Mouse (Mus musculus) embryonic facial prominence, embryonic 14.5 days (tissue): ENCODE results near the gene Akap13. TPM values are rescaled to one million over a fixed set of nuclear protein-coding genes. Genes with fewer than 3 reads are reported as not detected.
A peak's percentile ranks its signal among the peaks of the same experiment; 100 is the strongest.

Experiments
- ATAC-seq: fragments of 200-750 bp; cut with Nextera tagmentation; 2 replicates; pipeline ENCODE4 v1.8.0; 2017; ENCODE audit warnings: low read depth, moderate number of reproducible peaks, moderate TSS enrichment
- DNase-seq: peaks from one replicate; pipeline ENCODE4 v3.0.0-alpha.2; 2015; ENCODE audit warnings: low spot score
- H3K27ac ChIP-seq: fragments of 300-500 bp; sonication (generic); replicated peaks from 2 replicates; pipeline ENCODE4 v1.5.1; 2014; ENCODE audit warnings: low read depth, mild to moderate bottlenecking, low read length, moderate library complexity
- H3K27me3 ChIP-seq: fragments of 300-500 bp; sonication (generic); replicated peaks from 2 replicates; pipeline ENCODE4 v1.6.1; 2014; ENCODE audit warnings: low read length; ENCODE audit not compliant: control insufficient read depth, insufficient read depth
- H3K36me3 ChIP-seq: fragments of 300-500 bp; sonication (generic); 2 replicates; pipeline ENCODE4 v1.6.1; 2014; ENCODE audit warnings: low read length, mixed read lengths; ENCODE audit not compliant: control insufficient read depth, insufficient read depth
- H3K4me1 ChIP-seq: fragments of 300-500 bp; sonication (generic); 2 replicates; pipeline ENCODE4 v1.6.1; 2014; ENCODE audit warnings: antibody characterized with exemption, low read length; ENCODE audit not compliant: control insufficient read depth, insufficient read depth
- H3K4me2 ChIP-seq: fragments of 300-500 bp; sonication (generic); 2 replicates; pipeline ENCODE4 v1.6.1; 2014; ENCODE audit warnings: low read depth, mild to moderate bottlenecking, low read length, moderate library complexity, mixed read lengths
- H3K4me3 ChIP-seq: fragments of 300-500 bp; sonication (generic); 2 replicates; pipeline ENCODE4 v1.5.1; 2014; ENCODE audit warnings: low read depth, mild to moderate bottlenecking, low read length
- H3K9ac ChIP-seq: fragments of 300-500 bp; sonication (generic); 2 replicates; pipeline ENCODE4 v1.6.1; 2014; ENCODE audit warnings: low read depth, mild to moderate bottlenecking, low read length, moderate library complexity, mixed read lengths
- H3K9me3 ChIP-seq: fragments of 300-500 bp; sonication (generic); 2 replicates; pipeline ENCODE4 v1.6.1; 2016; ENCODE audit warnings: low read length; ENCODE audit not compliant: control insufficient read depth
- WGBS: fragments of 180-500 bp; shearing (Covaris S2); extraction: QIAGEN DNeasy Blood & Tissue Kit; methylation state at CpG from one replicate; pipeline ENCODE4 v1.1.7; 2014; 5-methylcytosine and 5-hydroxymethylcytosine counted together
- polyA plus RNA-seq: library from polyadenylated mRNA; unstranded; fragments of >200 nt; fragmentation: Nextera tagmentation; extraction: Ambion mirVana; gene quantifications from 2 replicates; pipeline ENCODE4 v1.2.1, GENCODE M21; 2014

The Akap13 gene
- polyA plus RNA-seq, 1 experiment from 2014 or later = 57.3 TPM

GRCm38 (mm10) chr7:75553002-75553666 lies 97.8 kb downstream of the Akap13 start:
- no peaks in the 10 kb centered on the region for H3K27me3 ChIP-seq
- no peak overlapping the region for H3K4me3 ChIP-seq
- H3K9ac ChIP-seq = no peak overlapping the region
- H3K9me3 ChIP-seq = no peaks in the 10 kb centered on the region
- no peak overlapping the region for H3K27ac ChIP-seq
- no peaks in the 10 kb centered on the region for H3K36me3 ChIP-seq
- peaks cover 20% of the 10 kb centered on the region for H3K4me1 ChIP-seq
- WGBS = 65% methylated on average over 8 of the region's 8 CpGs
- ATAC-seq (no peak), DNase-seq (no peak)
- H3K4me2 ChIP-seq = no peak overlapping the region

GRCm38 (mm10) chr7:75553667-75554045 lies 98.3 kb downstream of the Akap13 start:
- no peaks in the 10 kb centered on the region for H3K27me3 ChIP-seq
- H3K4me1 ChIP-seq = peaks cover 25% of the 10 kb centered on the region
- no peaks in the 10 kb centered on the region for H3K36me3 ChIP-seq
- DNase-seq (no peak), ATAC-seq (no peak)
- no peak overlapping the region for H3K27ac ChIP-seq
- no peak overlapping the region for H3K4me3 ChIP-seq
- no peak overlapping the region for H3K4me2 ChIP-seq
- H3K9me3 ChIP-seq = no peaks in the 10 kb centered on the region
- no peak overlapping the region for H3K9ac ChIP-seq

GRCm38 (mm10) chr7:75554065-75554464 lies 98.7 kb downstream of the Akap13 start:
- no peak overlapping the region for H3K9ac ChIP-seq
- H3K4me2 ChIP-seq = no peak overlapping the region
- DNase-seq = peak; percentile 43
- H3K9me3 ChIP-seq = no peaks in the 10 kb centered on the region
- ATAC-seq = peak; percentile 9; the same call in 1 of the 2 replicates
- peaks cover 29% of the 10 kb centered on the region for H3K4me1 ChIP-seq
- H3K27me3 ChIP-seq = no peaks in the 10 kb centered on the region
- H3K4me3 ChIP-seq = no peak overlapping the region
- no peaks in the 10 kb centered on the region for H3K36me3 ChIP-seq
- H3K27ac ChIP-seq = no peak overlapping the region

GRCm38 (mm10) chr7:75555940-75556339 lies 100.6 kb downstream of the Akap13 start:
- WGBS = 52% methylated on average over 6 of the region's 6 CpGs
- Histone ChIP-seq H3K27ac (no peak overlapping the region), H3K27me3 (no peaks in the 10 kb centered on the region), H3K9me3 (no peaks in the 10 kb centered on the region), H3K9ac (no peak overlapping the region), H3K36me3 (no peaks in the 10 kb centered on the region), H3K4me1 (peaks cover 29% of the 10 kb centered on the region), H3K4me2 (no peak overlapping the region), H3K4me3 (no peak overlapping the region)
- no peak for ATAC-seq
- peak; percentile 45 for DNase-seq

GRCm38 (mm10) chr7:75558225-75558624 lies 102.9 kb downstream of the Akap13 start:
- Histone ChIP-seq H3K4me1 (peaks cover 29% of the 10 kb centered on the region), H3K9me3 (no peaks in the 10 kb centered on the region), H3K36me3 (no peaks in the 10 kb centered on the region), H3K27ac (no peak overlapping the region), H3K4me2 (no peak overlapping the region), H3K27me3 (no peaks in the 10 kb centered on the region), H3K9ac (no peak overlapping the region), H3K4me3 (no peak overlapping the region)
- peak; percentile 50; the same call in 1 of the 2 replicates for ATAC-seq
- 47% methylated on average over 1 of the region's 1 CpGs for WGBS
- DNase-seq = peak; percentile 63

- peaks cover 29% of the 10 kb centered on the region for H3K4me1 ChIP-seq
- no peaks in the 10 kb centered on the region for H3K27me3 ChIP-seq
- ATAC-seq (peak; percentile 44; the same call in 1 of the 2 replicates), DNase-seq (no peak)
- no peak overlapping the region for H3K4me2 ChIP-seq
- H3K27ac ChIP-seq = 0 out of 2 replicates have a peak overlapping the region, but pooled peaks have one; percentile 8
- H3K4me3 ChIP-seq = no peak overlapping the region
- WGBS = 23% methylated on average over 4 of the region's 4 CpGs
- H3K9ac ChIP-seq = no peak overlapping the region
- H3K9me3 ChIP-seq = no peaks in the 10 kb centered on the region
- no peaks in the 10 kb centered on the region for H3K36me3 ChIP-seq
Observed at GRCm38 (mm10) chr7:75559119-75559518, 103.8 kb downstream of the Akap13 start.

GRCm38 (mm10) chr7:75559915-75560314 lies 104.6 kb downstream of the Akap13 start:
- Histone ChIP-seq H3K27me3 (no peaks in the 10 kb centered on the region), H3K9ac (no peak overlapping the region), H3K36me3 (no peaks in the 10 kb centered on the region), H3K27ac (no peak overlapping the region), H3K9me3 (no peaks in the 10 kb centered on the region), H3K4me1 (peaks cover 29% of the 10 kb centered on the region), H3K4me3 (no peak overlapping the region), H3K4me2 (no peak overlapping the region)
- 88% methylated on average over 4 of the region's 4 CpGs for WGBS
- no peak for ATAC-seq
- DNase-seq = no peak

GRCm38 (mm10) chr7:75560566-75560965 lies 105.2 kb downstream of the Akap13 start:
- Histone ChIP-seq H3K36me3 (no peaks in the 10 kb centered on the region), H3K9ac (no peak overlapping the region), H3K9me3 (no peaks in the 10 kb centered on the region), H3K4me3 (no peak overlapping the region), H3K27ac (no peak overlapping the region), H3K4me1 (peaks cover 28% of the 10 kb centered on the region), H3K27me3 (no peaks in the 10 kb centered on the region), H3K4me2 (no peak overlapping the region)
- WGBS = 95% methylated on average over 2 of the region's 2 CpGs
- no peak for ATAC-seq
- no peak for DNase-seq

GRCm38 (mm10) chr7:75561134-75561533 lies 105.8 kb downstream of the Akap13 start:
- no peak overlapping the region for H3K9ac ChIP-seq
- ATAC-seq = no peak
- peaks cover 24% of the 10 kb centered on the region for H3K4me1 ChIP-seq
- H3K36me3 ChIP-seq = no peaks in the 10 kb centered on the region
- H3K27me3 ChIP-seq = no peaks in the 10 kb centered on the region
- H3K4me2 ChIP-seq = no peak overlapping the region
- H3K27ac ChIP-seq = no peak overlapping the region
- WGBS = 90% methylated on average over 1 of the region's 1 CpGs
- H3K9me3 ChIP-seq = no peaks in the 10 kb centered on the region
- H3K4me3 ChIP-seq = no peak overlapping the region
- DNase-seq = no peak
